Mouse (Mus musculus): ENCODE results near the gene Axdnd1. TPM values are rescaled to one million over a fixed set of nuclear protein-coding genes. Genes with fewer than 3 reads are reported as not detected.
"Not testable (repeated sequence)": the region's sequence is repeated elsewhere in the genome, so short reads cannot be mapped to it uniquely, and the experiment has no call there.

Gene Axdnd1
- polyA plus RNA-seq, 1 experiment = 0.19 TPM

DNA sequence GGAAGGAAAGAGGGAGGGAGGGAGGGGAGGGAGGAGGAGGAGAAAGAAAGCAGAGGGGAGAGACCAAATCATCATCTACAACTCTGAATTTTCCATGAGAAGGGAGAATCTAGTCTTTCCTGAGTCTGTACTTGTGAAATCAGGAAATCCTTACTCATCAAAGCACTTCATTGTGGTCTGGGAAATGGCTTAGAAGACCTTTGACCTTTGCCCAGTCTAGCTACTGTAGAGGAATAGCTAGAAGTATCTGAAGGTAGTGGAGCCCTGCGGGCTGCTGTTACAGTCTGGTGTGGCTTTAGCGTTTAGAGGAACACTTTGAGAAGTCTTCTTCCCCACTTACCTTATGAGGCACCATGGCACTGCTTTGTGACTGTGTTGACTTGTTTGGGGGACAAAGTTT lies 18.5 kb downstream of the Axdnd1 start:
- TF ChIP-seq CTCF (IDR thresholded peaks at IDR 0.05; ENCODE audit: borderline replicate concordance, extremely low read depth, insufficient read depth, insufficient read length) (no peak), POLR2A (IDR thresholded peaks at IDR 0.05; ENCODE audit: borderline replicate concordance, extremely low read depth, insufficient read depth, insufficient read length, poor library complexity, severe bottlenecking) (no peak)
- no peak for DNase-seq (ENCODE audit: low read depth)

DNA sequence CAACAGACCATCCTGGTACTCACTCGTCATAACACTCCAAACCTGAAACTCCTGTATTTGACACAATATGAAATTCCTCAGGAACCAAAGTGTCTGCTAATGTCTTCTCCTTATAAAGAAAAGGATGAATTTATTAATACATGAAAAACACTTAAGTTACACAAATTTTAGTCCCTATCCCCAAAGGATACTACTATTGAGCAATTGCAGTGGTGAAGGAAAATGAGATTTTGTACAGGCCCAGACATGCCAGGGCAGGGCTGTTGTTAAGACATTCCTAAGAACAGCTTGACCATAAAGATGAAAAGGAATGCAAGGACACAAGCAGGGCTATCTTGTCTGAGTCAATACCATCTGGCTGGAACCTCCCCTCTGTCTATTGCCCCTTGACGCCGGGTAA lies 20.8 kb downstream of the Axdnd1 start:
- DNase-seq (ENCODE audit: low read depth) = not testable (repeated sequence)

DNA sequence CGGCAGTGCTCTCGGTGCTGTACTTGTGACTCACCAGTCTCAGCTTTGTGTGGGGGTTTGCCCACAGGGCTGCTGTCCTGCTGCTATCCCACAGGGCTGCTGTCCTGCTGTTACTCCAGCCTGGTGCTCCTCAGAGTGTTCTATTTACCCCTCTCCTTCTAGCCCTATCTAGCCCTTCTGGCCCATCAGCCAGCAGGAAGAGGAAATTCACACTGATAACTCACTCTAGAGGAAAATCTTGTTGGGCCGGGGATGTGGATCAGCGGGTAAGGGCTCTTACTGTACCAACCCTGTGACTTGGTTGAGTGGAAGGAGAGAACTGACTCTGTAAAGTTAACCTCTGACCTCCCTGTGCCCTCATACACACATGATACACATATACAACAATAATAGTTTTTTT lies 27.8 kb downstream of the Axdnd1 start:
- TF ChIP-seq POLR2A (IDR thresholded peaks at IDR 0.05; ENCODE audit: borderline replicate concordance, extremely low read depth, insufficient read depth, insufficient read length, poor library complexity, severe bottlenecking) = no peak
- DNase-seq (ENCODE audit: low read depth) = no peak

DNA sequence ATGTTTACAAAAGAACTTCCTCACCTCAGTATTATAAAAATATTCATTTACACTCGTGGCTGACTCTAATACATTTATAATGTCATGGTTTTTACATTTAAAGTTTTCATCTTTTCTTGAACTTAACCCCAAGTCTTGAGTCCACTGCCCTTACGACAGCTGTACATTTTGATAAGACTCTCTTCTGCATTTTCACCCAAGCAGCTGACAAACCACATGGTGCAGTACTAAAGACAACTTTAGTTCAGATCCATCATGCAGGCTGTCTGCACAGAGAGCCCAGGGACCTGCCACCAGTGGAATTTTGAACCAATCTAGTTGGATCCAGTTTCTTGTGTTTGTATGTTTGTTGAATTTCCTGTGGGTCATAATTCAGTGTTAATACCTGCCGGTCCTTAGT lies 34.1 kb downstream of the Axdnd1 start:
- TF ChIP-seq CTCF (IDR thresholded peaks at IDR 0.05; ENCODE audit: borderline replicate concordance, extremely low read depth, insufficient read depth, insufficient read length) = no peak
- DNase-seq (ENCODE audit: low read depth) = no peak

DNA sequence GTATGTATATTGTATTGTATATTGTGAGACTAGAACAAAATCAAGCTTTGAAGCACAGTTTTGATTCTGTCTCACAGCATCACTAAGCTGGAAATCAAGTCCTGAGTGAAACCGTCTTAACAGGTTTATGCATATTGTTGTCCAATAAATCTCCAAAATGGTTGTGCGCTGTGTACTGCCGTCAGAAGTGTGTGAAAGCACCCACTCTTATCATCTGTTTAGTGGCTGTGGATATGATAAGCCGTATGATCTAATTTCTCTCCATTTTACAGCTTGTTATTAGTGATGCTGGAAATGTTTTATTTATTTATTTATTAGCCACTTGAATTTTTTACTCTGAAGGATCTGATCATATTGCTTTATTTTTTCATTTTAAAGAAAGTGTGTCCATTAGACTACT lies 34.7 kb downstream of the Axdnd1 start:
- DNase-seq (ENCODE audit: low read depth) = no peak
- TF ChIP-seq POLR2A (IDR thresholded peaks at IDR 0.05; ENCODE audit: borderline replicate concordance, extremely low read depth, insufficient read depth, insufficient read length, poor library complexity, severe bottlenecking) (no peak), CTCF (IDR thresholded peaks at IDR 0.05; ENCODE audit: borderline replicate concordance, extremely low read depth, insufficient read depth, insufficient read length) (no peak)

DNA sequence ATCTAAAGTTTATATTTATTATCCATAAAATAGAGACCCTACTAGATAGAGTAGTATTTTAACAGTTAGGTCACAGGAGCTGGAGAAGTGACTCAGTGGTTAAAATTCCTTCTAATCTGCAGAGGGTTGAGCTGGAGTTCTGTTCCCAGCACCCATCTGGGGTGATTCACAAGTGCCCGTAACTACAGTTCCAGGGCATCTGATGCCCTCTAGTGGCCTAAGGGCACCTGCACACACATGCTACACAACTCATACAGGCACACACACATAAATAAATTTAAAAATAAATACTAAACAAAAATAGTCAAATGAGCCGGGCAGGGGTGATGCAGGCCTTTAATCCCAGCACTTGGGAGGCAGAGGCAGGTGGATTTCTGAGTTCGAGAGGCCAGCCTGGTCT lies 39.7 kb downstream of the Axdnd1 start:
- no peak for DNase-seq (ENCODE audit: low read depth)
- TF ChIP-seq CTCF (IDR thresholded peaks at IDR 0.05; ENCODE audit: borderline replicate concordance, extremely low read depth, insufficient read depth, insufficient read length) = no peak
- no peak for TF ChIP-seq POLR2A (IDR thresholded peaks at IDR 0.05; ENCODE audit: borderline replicate concordance, extremely low read depth, insufficient read depth, insufficient read length, poor library complexity, severe bottlenecking)

DNA sequence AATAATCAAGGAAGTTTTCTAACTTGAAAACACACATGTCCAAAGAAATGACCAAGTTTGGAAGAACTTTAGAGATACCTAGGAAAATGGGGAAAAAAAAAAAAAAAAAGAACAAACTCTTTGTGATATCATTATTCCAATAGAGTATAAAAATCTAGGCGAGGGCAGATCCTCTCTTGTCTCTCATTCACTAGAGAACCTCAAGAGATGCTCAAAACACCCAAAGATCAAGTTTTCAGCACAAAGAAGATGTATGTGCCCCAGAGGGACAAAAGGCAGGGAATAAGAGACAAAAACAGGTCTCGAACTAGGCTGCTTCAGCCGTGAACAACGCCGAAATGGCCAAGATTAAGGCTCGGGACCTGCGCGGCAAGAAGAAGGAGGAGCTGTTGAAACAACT lies 55.2 kb downstream of the Axdnd1 start, which contains the start of gene Gm2000:
Gene Gm2000 (plus strand): TSS at position 301 of the 400 bp plus-strand sequence.
- no peak for DNase-seq (ENCODE audit: low read depth)
- TF ChIP-seq CTCF (IDR thresholded peaks at IDR 0.05; ENCODE audit: borderline replicate concordance, extremely low read depth, insufficient read depth, insufficient read length) = no peak
- TF ChIP-seq POLR2A (IDR thresholded peaks at IDR 0.05; ENCODE audit: borderline replicate concordance, extremely low read depth, insufficient read depth, insufficient read length, poor library complexity, severe bottlenecking) = no peak

DNA sequence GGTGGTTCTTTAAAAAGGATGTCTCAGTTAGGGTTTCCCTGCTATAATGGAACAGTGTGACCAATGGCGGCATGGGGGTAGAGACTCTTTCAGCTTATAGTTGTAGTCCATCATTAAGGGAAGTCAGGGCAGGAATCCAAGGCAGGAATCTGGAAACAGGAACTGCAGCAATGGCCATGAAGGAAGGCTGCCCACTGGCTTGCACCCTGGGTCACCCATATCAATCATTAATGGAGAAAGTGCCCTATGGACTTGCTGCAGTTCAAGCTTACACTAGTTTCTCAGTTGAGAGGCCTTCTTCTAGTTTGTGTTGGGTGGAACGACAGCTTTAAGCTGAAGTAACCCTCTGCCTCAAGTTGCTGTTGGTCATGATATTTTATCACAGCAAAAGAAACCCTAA lies 68.5 kb downstream of the Axdnd1 start:
- TF ChIP-seq POLR2A (IDR thresholded peaks at IDR 0.05; ENCODE audit: borderline replicate concordance, extremely low read depth, insufficient read depth, insufficient read length, poor library complexity, severe bottlenecking) = no peak
- TF ChIP-seq CTCF (IDR thresholded peaks at IDR 0.05; ENCODE audit: borderline replicate concordance, extremely low read depth, insufficient read depth, insufficient read length) = no peak
- no peak for DNase-seq (ENCODE audit: low read depth)

DNA sequence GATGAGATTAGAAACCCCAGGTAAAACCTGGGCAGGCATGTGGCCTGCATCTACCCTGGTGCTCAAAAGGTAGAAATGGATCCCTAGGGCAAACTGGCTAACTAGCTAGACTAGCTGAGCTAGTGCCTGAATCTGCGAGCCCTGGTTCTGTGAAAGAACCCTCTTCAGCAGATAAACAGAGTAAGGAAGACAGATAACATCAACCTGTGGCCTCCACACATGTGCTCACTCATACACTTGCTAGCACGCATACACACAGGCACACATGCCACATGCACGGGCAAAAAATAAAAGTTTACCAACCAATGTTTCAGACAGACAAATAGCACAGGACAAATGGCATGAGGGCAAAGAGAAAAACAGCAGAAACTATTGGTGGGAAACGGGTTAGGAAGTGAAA lies 70.5 kb downstream of the Axdnd1 start:
- TF ChIP-seq POLR2A (IDR thresholded peaks at IDR 0.05; ENCODE audit: borderline replicate concordance, extremely low read depth, insufficient read depth, insufficient read length, poor library complexity, severe bottlenecking) (no peak), CTCF (IDR thresholded peaks at IDR 0.05; ENCODE audit: borderline replicate concordance, extremely low read depth, insufficient read depth, insufficient read length) (no peak)
- no peak for DNase-seq (ENCODE audit: low read depth)

DNA sequence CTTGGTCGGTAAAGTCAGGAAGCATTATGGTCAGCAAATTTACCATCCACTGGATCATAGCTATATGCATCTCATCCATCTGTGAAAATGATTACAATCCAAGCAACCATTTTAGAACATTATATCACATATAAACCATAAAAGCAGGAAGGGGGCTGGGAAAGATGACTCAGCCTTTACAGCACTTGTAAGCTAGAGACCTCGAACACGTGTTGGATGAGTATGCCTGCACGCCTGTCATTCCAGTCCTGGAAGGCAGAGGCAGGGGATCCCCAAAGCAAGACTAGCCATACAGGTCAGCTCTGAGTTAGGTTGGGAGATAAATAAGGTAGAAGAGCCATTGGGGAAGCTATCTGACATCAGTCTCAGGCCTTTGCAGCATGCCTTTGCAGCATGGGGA lies 71.9 kb downstream of the Axdnd1 start:
- DNase-seq (ENCODE audit: low read depth) = no peak
- TF ChIP-seq CTCF (IDR thresholded peaks at IDR 0.05; ENCODE audit: borderline replicate concordance, extremely low read depth, insufficient read depth, insufficient read length) = no peak
- TF ChIP-seq POLR2A (IDR thresholded peaks at IDR 0.05; ENCODE audit: borderline replicate concordance, extremely low read depth, insufficient read depth, insufficient read length, poor library complexity, severe bottlenecking) = no peak

DNA sequence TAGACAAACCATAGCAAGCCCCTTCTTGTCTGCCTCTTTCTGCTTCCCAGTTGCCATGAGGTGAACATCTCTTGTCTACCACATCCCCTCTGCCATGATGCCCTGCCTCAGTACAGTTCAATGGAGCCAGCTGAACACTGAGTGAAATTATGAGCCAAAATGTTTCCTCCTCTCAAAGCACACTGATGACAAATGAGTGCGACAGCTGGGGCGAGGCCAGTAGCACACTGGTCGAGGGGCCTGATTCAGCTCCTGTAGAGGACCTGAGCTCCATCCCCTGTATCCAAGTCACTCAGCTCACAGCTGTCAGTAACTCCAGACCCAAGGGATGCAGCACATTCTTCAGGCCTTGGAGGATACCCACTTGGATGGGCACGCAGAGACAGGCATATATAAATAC lies 75.3 kb downstream of the Axdnd1 start:
- no peak for TF ChIP-seq POLR2A (IDR thresholded peaks at IDR 0.05; ENCODE audit: borderline replicate concordance, extremely low read depth, insufficient read depth, insufficient read length, poor library complexity, severe bottlenecking)
- no peak for TF ChIP-seq CTCF (IDR thresholded peaks at IDR 0.05; ENCODE audit: borderline replicate concordance, extremely low read depth, insufficient read depth, insufficient read length)
- no peak for DNase-seq (ENCODE audit: low read depth)

DNA sequence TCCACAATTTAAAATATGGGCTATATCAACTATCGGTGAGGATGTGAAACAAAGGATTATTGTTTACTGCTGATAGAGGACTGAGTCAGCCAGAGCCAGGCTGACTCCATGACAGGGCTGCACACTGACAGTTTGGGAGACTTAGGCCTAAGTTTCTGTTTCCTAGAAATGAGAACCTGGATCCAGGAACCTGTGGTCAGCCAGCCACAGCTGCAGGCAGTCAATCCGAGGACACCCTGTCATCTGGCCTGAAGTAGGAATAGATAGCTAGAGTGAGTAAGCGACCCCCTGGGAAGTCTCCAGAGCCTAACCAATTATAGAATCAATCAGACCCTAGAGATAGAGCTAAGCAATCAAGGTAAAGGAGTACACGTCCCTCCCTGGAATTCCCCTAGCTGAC lies 76.5 kb downstream of the Axdnd1 start:
- DNase-seq (ENCODE audit: low read depth) = no peak
- TF ChIP-seq CTCF (IDR thresholded peaks at IDR 0.05; ENCODE audit: borderline replicate concordance, extremely low read depth, insufficient read depth, insufficient read length) (no peak), POLR2A (IDR thresholded peaks at IDR 0.05; ENCODE audit: borderline replicate concordance, extremely low read depth, insufficient read depth, insufficient read length, poor library complexity, severe bottlenecking) (no peak)

DNA sequence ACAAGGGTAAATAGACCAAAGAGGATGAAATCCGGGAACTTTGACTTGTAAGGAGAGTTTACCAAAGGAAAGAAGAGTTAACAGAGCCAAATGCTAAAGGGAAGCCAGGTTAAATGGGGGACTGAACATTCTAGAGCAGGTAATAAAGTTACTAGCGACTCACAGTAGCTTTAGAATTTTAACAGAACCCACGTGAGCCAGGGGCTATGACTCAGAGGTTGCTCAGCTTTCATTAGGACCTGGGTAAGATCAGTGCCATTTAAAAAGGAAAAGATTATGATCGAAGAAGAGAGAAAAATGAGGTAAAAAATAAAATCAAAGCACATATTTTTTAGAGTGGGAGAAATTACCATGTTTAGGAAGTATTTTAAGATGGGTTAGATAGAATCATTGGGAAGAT lies 80.1 kb downstream of the Axdnd1 start:
- DNase-seq (ENCODE audit: low read depth) = no peak
- TF ChIP-seq CTCF (IDR thresholded peaks at IDR 0.05; ENCODE audit: borderline replicate concordance, extremely low read depth, insufficient read depth, insufficient read length) (no peak), POLR2A (IDR thresholded peaks at IDR 0.05; ENCODE audit: borderline replicate concordance, extremely low read depth, insufficient read depth, insufficient read length, poor library complexity, severe bottlenecking) (no peak)
